Mouse (Mus musculus) ovary, postnatal 10 days (tissue): Measurements from ENCODE around the gene Selenow.

Source experiments
- DNase-seq: peaks from one replicate; pipeline ENCODE4 v3.0.0; 2022; ENCODE audit warnings: low spot score

The Selenow gene

DNA sequence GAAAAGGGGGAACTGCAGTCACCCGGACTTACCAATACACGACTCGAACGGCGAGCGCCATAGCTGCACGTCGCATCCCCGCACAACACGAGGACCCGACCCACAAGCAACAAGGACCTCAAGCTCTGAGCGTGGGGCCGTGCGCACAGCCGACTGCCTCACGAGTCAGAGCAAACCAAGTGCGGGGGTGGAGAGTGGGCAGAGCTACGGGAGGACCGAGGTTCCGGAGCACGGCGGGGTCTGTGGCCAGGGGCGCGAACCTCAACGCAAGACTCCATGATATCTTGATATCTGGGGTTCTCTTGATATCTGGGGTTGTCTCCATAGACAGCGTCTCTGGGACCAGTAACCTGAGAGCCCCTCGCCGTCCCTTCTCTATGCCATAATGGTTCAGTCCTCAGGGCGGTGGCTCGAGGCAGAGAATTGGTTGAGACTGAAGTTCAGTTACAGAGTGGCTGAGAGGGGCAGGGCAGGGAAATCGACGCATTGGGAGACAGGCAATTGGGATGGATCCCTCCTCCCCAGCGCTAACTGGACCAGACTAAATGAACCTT lies at the start of gene Selenow:
Selenow (minus strand) TSS at position 183 of the 554 bp plus-strand sequence.
- DNase-seq, result peak; percentile 87

DNA sequence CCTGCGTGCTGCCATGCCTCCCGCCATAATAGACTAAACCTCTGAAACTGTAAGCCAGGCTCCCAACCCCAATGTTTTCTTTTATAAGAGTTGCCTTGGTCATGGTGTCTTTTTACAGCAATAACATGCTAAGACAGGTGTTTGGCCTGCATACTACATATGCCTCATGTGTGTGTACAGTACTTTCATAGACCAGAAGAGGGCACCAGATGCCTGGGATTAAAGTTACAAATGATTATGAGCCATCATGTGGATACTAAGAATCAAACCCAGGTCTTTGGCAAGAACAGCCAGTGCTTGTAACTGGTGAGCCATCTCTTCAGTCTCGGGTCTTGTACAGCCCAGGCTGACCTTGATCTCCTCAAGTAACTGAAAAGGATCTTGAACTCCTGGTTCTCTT lies 47.5 kb upstream of the Selenow start:
- no peak for DNase-seq

DNA sequence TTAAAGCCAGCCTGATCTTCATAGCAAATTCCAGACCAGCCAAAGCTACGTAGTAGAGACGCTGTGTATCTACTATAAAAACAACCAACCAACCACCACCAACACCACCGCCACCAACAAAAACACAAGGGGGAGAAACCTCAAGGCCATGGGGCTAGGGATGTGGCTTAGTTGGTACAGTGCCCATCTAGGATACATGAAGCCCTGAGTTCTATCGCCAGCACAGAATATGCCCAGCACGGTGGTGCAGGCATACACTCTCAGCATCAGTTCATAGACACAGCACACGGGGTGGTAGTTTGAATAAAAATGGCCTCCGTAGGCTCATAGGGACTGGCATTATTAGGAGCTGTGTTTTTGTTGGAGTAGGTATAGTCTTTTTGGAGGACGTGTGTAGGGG lies 46.1 kb upstream of the Selenow start:
- no peak for DNase-seq

DNA sequence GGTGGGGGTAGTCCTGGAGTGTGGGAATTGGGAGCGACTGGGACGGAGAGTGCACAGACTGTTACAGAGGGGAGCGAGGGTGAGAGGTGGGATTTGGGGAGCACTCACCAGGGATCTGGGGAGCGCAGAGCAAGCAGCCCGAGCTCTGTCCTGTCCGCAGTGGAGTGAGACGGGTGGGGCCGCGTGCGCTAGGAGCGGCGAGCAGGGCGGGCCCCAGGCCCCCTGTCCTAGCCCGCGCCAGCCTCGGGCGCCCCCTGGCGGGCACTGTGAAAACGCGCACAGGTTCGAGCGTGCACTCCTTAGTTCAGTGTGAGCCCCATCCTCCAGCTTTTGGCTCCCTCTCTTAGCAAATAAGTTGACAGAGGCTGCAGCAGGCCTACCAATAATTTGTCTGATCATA lies 45.1 kb upstream of the Selenow start, which contains the start of gene Ehd2:
Ehd2 (minus strand) TSS at position 256 of the 400 bp plus-strand sequence.
- DNase-seq, result peak; percentile 79

DNA sequence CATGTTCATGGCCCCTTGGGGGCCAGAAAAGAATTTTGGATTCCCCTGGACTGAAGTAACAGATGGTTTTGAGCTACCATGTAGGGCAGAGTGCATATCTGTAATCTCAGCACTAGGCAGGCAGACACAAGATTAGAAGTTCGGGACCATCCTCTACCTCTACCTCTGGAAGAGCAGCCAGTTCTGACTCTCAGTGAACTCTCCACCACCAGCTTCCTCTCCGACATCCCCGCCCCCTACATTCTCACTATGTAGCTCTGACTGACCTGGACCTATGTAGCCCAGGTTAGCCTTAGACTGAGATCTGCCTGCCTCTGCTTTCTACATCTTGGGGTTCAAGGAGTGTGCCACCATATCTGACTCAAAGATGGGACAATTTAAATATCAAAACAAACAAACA lies 44.3 kb upstream of the Selenow start:
- DNase-seq, result no peak

DNA sequence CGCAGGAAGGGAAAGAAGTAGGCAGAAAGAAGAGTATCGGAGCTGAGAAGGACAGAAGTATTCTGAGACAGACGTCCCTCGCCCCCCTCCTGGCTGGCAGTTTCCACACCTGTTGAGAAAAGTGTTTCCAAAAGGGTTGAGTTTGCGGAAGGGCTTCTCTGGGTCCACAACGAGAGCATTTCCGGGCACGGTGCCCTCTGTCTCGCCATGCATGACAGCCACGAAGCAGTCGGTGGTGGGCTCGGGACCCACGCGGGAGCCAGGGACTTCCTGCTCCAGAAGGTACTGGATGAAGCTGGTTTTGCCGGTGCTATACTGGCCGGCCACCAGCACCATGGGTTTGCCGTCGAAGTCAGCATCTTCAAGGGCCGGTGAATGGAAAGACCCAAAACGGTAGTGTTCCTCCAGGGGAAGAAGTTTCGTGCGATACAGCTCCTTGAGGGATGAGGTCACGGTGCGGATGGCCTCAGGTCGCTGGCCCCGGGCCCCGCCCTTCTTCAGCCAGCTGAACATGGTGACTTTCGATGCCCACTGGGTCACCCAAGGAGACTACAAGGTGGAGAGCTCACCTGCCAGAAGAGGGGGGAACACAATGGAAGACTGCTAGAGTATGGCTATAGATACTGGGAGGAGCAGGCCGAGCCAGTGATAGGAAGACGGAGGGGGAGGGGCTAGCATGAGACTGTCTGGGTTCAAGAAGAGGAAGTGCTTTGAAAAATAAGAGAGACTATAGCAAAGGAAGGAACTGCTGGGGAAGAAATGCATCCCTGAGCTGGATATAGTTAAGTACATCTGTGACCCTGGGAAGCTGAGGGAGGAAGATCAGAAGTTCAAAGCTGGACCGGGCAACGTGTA lies 41.8 kb upstream of the Selenow start:
- no peak for DNase-seq

DNA sequence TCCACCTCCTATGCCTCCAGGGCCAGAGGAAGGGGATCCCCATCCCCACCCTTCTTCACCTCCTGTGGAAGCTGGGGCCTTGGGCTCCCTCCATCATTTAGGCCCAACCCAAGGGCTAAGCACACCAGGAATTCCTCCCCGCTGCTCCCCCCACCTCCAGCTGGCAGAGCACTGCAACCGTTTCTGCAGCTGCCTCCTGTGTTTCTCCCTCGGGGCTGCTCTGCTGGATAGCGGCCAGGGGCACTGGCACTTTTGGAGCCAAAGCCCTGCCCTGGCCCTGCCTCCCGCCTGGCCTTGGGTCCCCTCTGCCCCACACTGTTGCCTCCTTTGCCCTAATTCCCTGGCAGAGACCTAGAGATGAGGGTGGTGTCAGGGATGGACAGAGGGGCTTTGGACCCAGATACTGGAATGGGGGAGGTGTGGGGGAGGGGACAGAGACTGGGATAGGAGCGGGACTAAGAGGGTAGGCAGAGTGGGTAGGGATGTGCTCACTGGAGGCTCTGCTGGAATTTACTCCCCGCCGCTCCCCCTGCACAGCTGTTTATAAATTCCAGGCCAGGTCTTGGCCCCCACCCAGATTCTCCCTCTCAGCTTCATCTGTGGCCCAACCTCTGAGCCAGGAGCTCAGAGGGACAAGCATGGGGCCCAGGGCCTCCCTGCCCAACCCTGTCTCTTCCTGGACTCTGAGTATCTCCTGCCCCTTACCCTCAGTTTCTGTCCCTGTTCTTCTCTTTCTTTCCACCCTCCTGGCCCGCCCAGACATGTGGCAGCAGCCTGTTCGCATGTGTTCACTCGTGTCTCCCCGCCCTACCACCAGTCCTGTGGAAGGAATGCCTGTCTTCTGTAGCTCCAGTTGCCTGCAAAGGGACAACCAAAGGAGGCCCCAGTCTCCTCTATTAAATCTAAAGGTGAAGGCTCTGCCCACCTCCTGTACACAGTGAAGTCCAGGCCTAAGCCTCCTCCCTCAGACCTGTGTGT lies 40.4 kb upstream of the Selenow start:
- DNase-seq, result peak; percentile 79

DNA sequence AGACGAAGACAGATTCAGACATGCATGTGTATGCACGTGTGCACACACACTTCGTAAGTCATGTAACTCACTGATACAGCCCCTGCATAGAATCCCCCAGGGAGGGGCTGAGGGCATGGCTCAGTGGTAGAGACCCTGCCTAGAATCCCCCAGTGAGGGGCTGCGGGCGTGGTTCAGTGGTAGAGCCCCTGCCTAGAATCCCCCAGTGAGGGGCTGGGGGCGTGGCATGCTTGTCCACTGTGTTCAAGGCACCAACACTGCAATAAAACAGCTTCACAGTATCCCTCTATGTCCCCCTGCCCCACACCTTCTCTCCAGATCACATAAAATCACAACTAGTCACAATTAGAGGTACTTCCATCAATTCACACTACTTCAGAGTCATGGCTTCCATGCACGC lies 39.6 kb upstream of the Selenow start:
- DNase-seq, result no peak

DNA sequence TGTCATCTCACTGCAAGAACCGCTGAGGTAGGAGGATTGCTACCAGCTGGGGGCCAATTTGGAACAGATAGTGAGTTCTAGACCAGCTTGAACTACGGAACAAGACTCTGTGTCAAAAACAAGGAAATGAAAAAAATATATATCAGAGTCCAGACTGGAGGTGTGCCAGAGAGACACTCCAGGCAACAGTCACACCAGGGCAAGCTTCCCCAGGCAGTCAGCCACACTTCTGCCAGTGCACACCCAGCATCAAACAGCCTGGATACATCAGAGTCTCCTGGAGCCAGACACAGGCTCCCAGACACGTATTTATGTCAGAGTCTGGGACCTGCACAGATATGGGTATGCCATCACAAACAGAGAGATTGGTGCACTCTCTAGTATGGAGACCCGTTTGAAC lies 39.0 kb upstream of the Selenow start:
- DNase-seq, result no peak

DNA sequence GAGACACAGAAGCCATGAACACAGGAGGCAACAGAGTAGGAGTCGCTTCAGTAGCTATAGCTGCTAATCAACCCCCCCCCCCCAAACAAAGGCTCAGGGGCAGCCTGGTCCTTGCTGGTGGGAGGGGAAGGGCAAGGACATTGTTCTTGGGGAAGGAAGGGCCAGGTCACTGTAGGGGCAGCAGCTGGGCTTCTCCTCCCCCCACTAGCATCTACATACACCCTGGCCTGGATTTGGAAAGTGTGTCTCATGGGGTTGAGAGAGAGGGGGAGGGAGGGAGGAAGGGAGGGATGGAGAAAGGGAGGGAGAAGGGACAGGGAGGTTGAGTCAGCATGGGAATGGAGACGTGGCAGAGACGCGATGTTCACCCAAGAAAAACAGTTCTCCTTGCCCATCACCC lies 38.5 kb upstream of the Selenow start:
- no peak for DNase-seq

DNA sequence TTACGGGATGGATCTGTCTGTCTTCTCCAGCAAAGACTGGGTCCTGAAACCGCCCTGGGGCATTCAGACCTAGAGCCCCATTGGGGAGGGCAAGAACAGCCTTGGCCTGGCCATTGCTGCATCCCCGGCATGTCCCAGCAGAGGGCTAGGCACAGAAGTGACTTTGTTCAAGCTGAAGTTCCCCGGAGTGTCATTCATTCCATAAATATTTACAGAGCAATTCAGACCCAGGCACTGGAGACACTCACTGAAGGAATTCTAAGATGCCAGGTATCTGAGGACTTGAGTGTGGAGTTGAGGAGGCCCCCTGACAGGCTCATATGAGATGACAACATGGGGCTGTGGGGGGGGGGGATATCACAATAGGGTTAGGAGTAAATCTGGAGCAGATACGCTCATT lies 33.9 kb upstream of the Selenow start:
- DNase-seq, result no peak

DNA sequence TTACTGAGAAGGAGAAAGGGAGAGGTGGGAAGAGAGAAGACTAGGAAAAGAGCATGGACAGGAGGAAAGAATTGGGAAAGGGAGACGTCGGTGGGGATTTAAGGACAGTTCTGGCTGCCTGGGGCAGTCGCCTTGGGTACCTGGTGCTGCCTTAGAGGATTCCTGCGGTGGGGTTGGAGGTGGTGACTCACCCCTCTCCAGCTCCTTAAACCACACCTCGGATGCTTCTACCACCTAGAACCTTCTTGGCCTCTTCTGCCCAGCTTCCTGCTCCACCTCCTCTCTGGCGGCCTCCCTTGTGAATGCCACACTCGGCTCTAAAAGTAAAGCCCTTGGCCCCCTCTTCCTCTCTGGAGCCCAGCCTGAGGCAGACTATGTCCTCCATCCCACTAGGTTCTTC lies 33.3 kb upstream of the Selenow start:
- DNase-seq, result no peak

DNA sequence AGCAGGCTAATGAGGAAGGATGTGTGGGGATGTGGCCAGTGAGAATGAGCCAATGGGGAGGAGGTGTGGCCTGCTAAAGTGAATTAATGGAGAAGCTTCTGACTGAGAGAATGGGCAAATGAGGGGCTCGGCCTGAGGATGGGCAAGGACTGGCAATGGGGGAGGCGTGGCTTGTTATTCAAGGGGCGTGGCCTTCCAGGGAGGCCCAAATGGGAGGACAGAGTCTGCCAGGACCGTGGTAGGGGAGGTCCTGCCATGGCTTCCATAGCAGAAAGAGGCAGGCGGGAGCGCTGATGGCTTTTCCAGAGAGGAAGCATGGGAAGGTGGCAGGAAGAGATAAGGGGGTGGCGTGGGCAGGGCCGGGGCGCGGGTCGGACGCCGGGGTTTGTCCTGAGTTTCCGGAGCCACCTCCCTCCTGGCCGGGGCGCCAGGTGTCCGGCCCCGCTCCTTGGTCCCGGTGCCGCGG lies 32.8 kb upstream of the Selenow start:
- no peak for DNase-seq

DNA sequence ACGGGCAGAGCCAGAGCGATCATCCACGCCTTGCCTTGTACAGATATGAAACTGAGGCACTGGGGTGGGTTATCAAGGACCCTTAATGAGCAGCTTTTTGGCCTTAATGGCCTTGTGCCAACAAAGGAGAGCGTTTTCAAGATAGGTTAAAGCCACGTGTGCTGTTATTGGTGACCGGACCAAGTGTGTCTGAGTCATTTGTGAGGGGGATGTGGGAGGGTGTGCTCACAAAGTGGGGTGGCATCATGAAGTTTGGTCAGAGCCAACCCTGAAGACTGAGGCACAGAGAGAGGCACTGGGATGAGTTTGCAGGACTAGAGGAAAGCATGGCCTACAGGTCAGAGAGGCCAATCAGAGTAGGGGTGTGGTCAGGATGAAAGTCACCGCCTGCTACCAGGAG lies 32.2 kb upstream of the Selenow start:
- no peak for DNase-seq

DNA sequence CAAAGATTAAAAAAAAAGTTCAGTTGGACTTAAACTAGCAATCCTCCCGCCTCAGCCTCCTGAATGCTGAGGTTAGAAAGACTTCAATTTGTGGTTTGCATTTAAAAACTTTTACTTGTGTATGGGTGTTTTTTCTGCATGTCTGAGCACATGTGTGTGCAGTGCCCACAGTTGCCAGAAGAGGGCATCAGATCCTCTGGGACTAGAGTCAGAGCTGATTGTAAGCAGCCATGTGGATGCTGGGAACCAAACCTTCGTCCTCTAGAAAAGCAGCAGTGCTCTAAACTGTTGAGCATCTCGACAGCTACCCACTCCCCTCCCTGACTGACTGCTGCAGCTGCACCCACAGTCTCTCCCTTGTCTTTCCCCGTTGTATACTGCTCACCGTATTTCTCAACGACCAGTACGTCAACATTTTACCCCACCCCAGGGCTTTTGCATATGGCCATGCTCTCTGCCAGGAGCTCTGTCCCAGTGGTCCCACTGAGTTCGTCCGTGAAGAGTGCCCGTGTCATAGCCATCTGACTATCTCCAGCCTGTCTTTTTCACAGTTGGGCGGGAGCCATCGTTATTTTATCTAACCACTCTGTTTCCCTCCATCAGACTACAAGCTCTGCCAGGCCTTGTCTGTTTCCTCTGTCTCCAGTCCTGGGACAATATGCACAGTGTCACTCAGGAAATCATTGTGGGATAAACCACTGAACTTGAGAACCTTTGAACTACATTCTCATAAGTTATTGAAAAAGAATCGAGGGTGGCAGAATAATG lies 31.3 kb upstream of the Selenow start:
- no peak for DNase-seq

DNA sequence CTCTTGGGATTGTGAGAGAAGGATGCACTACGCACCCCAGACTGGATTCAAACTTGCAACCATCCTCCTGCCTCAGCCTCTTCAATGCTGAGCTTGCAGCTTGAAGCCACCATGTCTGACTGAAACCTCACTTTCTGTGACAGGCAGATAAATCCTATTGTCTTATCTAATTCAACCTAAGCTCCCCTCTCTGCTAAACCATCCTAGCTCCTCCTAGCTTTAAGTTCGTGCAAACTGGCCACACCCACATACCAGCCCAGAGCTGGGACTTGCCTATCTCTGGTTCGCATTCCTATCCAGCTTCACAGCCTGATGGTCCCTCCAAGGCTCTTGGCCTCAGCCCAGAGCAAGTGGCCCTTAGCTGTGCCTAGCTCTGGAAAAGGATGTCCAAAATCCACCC lies 30.2 kb upstream of the Selenow start:
- DNase-seq, result no peak

DNA sequence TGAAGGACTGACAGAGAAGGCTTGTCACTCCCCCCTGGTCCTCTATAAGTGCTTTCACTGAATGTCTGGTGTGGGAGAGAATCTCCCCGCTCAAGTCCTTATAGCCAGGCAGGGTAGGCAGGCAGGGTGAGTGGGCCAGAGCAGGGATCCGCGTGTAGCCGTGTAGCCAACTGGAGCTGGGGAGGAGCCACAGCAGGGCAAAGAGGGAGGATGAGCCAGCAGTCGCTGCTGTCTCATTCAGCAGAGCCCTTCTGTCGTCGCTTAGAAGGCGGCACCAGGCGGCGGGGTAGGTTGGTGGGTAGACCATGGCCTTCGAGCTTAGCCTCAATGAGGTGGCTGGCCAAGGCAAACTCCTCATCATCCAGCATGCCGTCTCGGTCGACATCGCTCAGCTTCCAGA lies 27.8 kb upstream of the Selenow start:
- no peak for DNase-seq

DNA sequence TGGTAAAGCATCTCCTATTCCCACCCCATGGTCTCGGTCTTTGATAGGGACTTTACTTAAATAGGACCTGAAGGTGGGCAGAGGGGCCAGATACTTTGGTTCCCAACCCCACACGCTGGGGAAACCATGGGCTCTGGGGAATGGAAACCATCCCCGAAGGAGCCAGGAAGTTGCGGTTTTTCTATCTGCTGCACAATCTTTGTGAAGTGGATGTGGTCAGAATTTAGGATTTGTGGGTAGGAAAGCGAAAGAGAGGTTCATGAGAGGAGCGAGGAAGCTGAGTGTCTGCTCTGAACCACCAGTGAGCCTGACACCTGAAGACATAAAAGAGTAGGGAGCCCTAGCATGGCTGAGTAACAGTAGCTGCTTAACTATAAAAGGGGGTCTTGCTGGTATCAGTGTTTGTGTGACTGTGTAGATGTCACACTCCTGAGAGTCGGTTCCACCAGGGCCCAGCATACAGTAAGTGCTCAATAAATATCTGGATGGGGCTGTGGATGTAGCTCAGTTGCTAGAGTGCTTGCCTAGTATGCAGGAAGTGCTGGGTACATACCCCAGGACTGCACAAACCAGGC lies 27.1 kb upstream of the Selenow start:
- DNase-seq, result no peak

DNA sequence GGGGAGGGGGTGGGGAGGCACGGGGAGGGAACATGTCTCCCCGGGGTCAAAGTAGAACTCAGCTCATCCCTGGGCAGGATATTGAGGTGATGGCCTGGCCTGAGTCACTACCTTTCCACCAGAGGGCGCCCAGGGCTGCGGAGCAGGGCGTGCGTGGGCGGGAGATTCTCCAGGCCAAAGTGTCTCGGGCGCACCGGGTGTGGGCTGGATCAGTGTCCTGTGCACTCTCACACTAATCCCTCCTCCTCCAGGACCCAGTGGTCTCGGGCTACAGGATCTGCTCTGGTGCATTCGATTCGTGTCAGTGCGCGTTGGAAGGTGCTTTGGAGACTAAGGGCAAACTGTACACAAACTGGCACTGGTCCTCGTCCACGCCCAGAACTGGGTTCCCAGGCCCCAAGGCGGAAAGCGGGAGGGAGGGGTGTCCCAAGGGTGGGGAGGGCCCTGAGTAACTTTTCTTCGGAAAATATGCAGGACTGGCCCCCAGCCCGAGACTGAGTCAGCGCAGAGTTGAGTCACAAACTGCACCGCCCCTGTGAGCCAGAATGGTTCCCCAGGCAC lies 26.3 kb upstream of the Selenow start:
- peak; percentile 58 for DNase-seq

DNA sequence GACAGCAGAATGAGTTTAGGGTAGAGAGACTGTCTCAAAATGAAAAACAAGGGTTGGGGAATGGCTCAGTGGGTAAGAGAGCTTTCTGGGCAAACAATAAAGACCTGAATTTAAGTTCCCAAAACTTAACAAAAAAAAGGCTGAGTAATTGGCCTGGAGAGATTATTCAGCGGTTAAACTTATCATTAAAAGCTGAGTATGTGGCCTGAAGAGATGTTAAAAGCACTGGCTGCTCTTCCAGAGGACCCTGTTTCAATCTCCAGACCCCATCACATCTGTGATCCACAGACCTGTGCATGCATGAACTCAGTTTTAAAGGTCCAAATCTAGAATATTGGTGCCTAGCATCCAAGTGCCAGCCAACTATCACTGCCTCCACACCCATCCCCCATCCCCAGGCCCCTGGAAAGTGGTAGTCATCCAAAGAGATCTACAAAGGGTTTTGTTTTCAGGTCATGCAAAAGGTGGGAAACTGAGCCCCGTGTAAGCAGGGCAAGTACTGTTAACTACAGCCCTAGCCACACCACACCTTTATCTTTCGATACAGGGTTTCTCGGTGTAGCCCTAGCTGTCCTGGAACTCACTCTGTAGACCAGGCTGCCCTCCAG lies 25.6 kb upstream of the Selenow start:
- no peak for DNase-seq
